ENCODE assay signal across 27 mouse cellular contexts in genomic region chr5:147039394-147039793, GRCm38 (mm10). TPM values are rescaled to one million over a fixed set of nuclear protein-coding genes. Genes with fewer than 3 reads are reported as not detected.
DNase-seq lines count a peak whose midpoint lies in the region; ATAC-seq and TF ChIP-seq lines count a peak whose summit lies in the region.
"Had no signal": no experiment of that assay in that cellular context is flagged by ENCODE, and none has a peak within 500 bp of the region (broad histone marks: within the 10 kb centered on the region; RNA-seq: fewer than 3 reads in every experiment).

No protein-coding gene starts in this region.

- 73% methylated on average over 5 of the region's 5 CpGs for WGBS in cerebellum, adult 2 months

- no peak for TF ChIP-seq CTCF in cerebellum, adult 2 months (IDR thresholded peaks at IDR 0.05; ENCODE audit: borderline replicate concordance, insufficient read depth, low read depth, low read length)

- H3K4me1 ChIP-seq in brown adipose tissue, adult 24 weeks (ENCODE audit: control insufficient read depth, insufficient read depth, insufficient read length, low read length), result peaks cover 59% of the 10 kb centered on the region
- peaks cover 53% of the 10 kb centered on the region for H3K4me1 ChIP-seq in cerebellum, adult 2 months (ENCODE audit: control insufficient read depth, insufficient read depth, low read length)

- peak overlapping the region; percentile 41; the same call in 1 of the 2 replicates for H3K27ac ChIP-seq in brown adipose tissue, adult 24 weeks (replicated peaks; ENCODE audit: low read depth, low read length)
- no peak overlapping the region for H3K27ac ChIP-seq in cerebellum, adult 2 months (ENCODE audit: insufficient read depth, low read length)
- H3K27ac ChIP-seq: forebrain, embryonic 13.5 days; neural tube, embryonic 15.5 days had no signal

- ATAC-seq in megakaryocyte progenitor cell, adult 5-6 weeks (replicated peaks; ENCODE audit: poor library complexity), result peak; percentile 66
- ATAC-seq: CD4-positive, CD25-positive, alpha-beta regulatory T cell, adult 4 months; forebrain, embryonic 13.5 days; hindbrain, embryonic 16.5 days had no signal

- H3K4me3 ChIP-seq in brown adipose tissue, adult 24 weeks (ENCODE audit: insufficient read depth, low read depth, low read length), result no peak overlapping the region
- H3K4me3 ChIP-seq in cerebellum, adult 2 months (replicated peaks; ENCODE audit: insufficient read depth, low read depth, low read length), result no peak overlapping the region
- H3K4me3 ChIP-seq: erythroblast, embryonic 14.5 days; forebrain, embryonic 13.5 days; neural tube, embryonic 15.5 days had no signal

- no peak for TF ChIP-seq POLR2A in cerebellum, adult 2 months (IDR thresholded peaks at IDR 0.05; ENCODE audit: borderline replicate concordance, insufficient read depth, low read length)

- DNase-seq in heart, adult 11 months, result peak; percentile 88
- DNase-seq in heart, adult 18-20 months, result no peak
- peak; percentile 39 for DNase-seq in 416B (ENCODE audit: low read depth)
- DNase-seq in cerebellum, adult 2 months, result no peak
- DNase-seq in ovary, postnatal 10 days (ENCODE audit: low spot score), result no peak
- DNase-seq: adrenal gland, adult 8-10 months; cerebellum, adult 11 months; cerebellum, adult 9-11 months; gastrocnemius, postnatal 25 days; heart, postnatal 14 days; kidney, adult 18-20 months; kidney, postnatal 4 days; layer of hippocampus, adult 9-11 months; liver; lung, postnatal 36 days; midbrain, embryonic 14.5 days; right cerebral cortex, adult 18-20 months; spleen, adult 18-20 months; thymus, adult 18-20 months; thymus, postnatal 36 days had no signal

- no peaks in the 10 kb centered on the region for H3K27me3 ChIP-seq in cerebellum, adult 2 months (ENCODE audit: control insufficient read depth, insufficient read depth, low read length)
- H3K27me3 ChIP-seq: forebrain, embryonic 13.5 days; neural tube, embryonic 15.5 days had no signal

RNA-seq across cellular contexts. Expression of gene Lnx2, which starts 37.0 kb away (rescaled TPM):
- 10 to 100 TPM; 12.3 to 13.1 TPM for total RNA-seq in heart, adult 18-20 months (2021)
- polyA plus RNA-seq in brown adipose tissue, adult 24 weeks (2012; ENCODE audit: insufficient read depth, insufficient read length, missing spikeins), result 6.6 and 7.0 TPM in 2 replicates
- total RNA-seq in megakaryocyte progenitor cell, adult 5-6 weeks (2015), result 11.9 and 12.0 TPM in 2 replicates
- 5.1 and 5.2 TPM in 2 replicates for total RNA-seq in megakaryocyte progenitor cell, adult 5-6 weeks (2017)
- 15.9 and 16.8 TPM in 2 replicates for polyA plus RNA-seq in cerebellum, adult 2 months (2012; rRNA removed)

RNA-seq across cellular contexts. Expression of gene Polr1d, which starts 37.5 kb away (rescaled TPM):
- 10 to 100 TPM; 71.6 to 78.8 TPM for total RNA-seq in heart, adult 18-20 months (2021)
- polyA plus RNA-seq in brown adipose tissue, adult 24 weeks (2012; ENCODE audit: insufficient read depth, insufficient read length, missing spikeins), result 203 and 223 TPM in 2 replicates
- 160 and 162 TPM in 2 replicates for total RNA-seq in megakaryocyte progenitor cell, adult 5-6 weeks (2015)
- 131 and 134 TPM in 2 replicates for total RNA-seq in megakaryocyte progenitor cell, adult 5-6 weeks (2017)
- polyA plus RNA-seq in cerebellum, adult 2 months (2012; rRNA removed), result 85.0 and 89.2 TPM in 2 replicates

Comparison
In these comparisons a context has a peak if more than half of its experiments do, and no peak if none do; other contexts are left out.
1. DNase-seq: peak in heart, adult 11 months (single experiment) and 416B (single experiment); none in heart, adult 18-20 months (0 of 2), cerebellum, adult 2 months (0 of 2) and ovary, postnatal 10 days (single experiment).